Mouse (Mus musculus): ENCODE data around the gene Lrmda.

DNA sequence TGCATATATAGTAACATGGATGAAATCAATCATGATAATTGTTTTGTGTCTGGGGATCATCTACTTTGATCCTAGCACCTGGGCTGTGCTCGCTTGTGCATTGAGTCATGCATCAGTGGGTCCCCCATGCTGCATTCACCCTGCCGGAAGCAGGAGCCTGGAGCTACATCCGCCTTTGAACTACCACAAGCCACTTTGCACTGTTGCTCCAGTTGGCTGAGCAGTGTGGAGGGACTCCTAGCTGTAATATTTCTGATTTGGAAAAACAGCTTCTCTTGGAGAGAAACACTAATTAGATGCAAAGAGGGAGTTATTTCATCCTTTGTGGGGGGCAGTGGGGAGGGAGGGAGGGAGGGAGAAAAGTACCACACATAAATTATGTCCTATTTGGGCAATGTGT, 220.8 kb downstream of the Lrmda start:
- no peak for TF ChIP-seq CTCF (IDR thresholded peaks at IDR 0.05; ENCODE audit: borderline replicate concordance, extremely low read depth, insufficient read depth, insufficient read length)
- no peak for TF ChIP-seq POLR2A (IDR thresholded peaks at IDR 0.05; ENCODE audit: borderline replicate concordance, extremely low read depth, insufficient read depth, insufficient read length, poor library complexity, severe bottlenecking)
